Mouse (Mus musculus): ENCODE data around the gene Cyp2c23.

DNA sequence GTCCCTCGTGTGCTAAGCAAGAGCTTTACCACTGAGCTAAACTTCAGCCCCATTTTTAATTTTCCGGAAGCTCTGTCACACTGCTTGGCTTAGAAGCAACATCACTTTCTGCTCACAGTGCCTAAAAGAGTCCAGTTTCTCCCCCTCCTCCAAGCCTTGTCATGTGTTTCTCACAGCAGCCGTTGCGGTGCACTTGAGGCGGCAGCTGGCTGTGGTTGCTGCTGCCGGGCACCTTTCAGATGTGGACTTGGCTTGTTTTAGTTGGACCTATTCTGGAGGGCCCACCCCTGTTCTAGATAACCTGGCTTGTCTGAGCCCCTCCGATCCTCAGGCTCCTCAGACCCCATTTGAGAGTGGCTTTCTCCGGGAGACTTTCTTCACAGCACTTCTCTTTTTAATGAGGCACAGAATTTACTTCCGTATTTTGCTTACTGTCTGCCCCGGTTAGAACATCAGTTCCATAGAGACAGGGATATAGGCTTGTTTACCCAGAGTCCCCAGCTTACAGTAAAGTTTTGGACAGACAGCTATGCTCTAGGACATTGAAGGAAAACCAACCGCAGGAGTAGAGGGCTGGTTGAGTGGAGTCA lies 63.4 kb downstream of the Cyp2c23 start:
- TF ChIP-seq USF1 (IDR thresholded peaks at IDR 0.05; ENCODE audit: low read depth) (no peak), POLR2AphosphoS2 (IDR thresholded peaks at IDR 0.05; ENCODE audit: insufficient read length, low read depth) (no peak), POLR2A (IDR thresholded peaks at IDR 0.05; ENCODE audit: insufficient read length, low read depth) (no peak), TCF12 (IDR thresholded peaks at IDR 0.05; ENCODE audit: insufficient read depth, poor library complexity, severe bottlenecking) (no peak)

Measured in myocyte (in vitro differentiated cells).